Mouse (Mus musculus) megakaryocyte-erythroid progenitor cell, adult 5 weeks (primary cell): Measurements from ENCODE around the gene Gm19402. TPM values are rescaled to one million over a fixed set of nuclear protein-coding genes. Genes with fewer than 3 reads are reported as not detected.

Experiments
- polyA plus RNA-seq: library from polyadenylated mRNA; stranded (reverse); fragments of >175 nt; gene quantifications from 2 replicates; pipeline ENCODE4 v1.2.3, GENCODE M21; 2012

The Gm19402 gene
- not detected in 2 replicates for polyA plus RNA-seq

GRCm38 (mm10) chr10:77690356-77690807, at the start of gene Gm19402:
Gm19402 (minus strand) TSS chr10:77690757.

DNA sequence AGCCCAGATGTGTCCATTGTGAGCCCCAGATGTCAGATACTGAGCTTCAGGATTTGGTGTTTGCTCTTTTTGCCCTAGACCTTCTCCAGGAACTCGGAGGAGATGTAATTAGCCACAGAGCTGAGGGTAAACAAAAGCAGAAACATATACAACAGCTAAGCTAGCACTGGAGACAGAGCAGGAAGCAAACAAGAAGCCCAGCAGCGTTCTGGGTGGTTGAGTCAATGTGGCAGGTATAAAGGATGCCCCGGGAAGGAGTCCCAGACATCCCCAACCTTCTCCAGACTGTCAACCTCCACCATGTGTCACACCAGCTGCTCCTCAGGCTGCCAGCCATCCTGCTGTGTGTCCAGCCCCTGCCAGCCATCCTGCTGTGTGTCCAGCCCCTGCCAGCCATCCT, 35.6 kb upstream of the Gm19402 start, which contains the start of gene Gm10100:
Gene Gm10100, plus strand, starts transcription at position 301 of the 400 bp plus-strand sequence.

DNA sequence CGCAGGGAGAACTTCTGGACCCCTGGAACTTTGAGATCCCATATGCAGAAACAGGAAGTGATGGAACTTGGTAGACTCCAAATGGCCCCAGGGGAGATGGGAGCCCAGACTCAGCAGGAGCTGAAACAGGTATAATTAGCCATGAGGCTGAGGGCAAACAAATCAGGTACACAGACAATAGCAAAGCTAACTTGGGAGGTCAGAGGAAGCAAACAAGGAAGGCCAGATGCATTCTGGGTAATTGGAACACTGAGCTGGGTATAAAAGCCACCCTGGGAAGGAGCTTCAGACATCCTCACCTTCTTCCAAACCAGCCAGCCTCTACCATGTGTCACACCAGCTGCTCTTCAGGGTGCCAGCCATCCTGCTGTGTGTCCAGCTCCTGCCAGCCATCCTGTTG, 29.7 kb upstream of the Gm19402 start, which contains the start of gene Krtap12-1:
Gene Krtap12-1, plus strand, starts transcription at position 301 of the 400 bp plus-strand sequence.

GRCm38 (mm10) chr10:77715507-77715906, 24.9 kb upstream of the Gm19402 start, which contains the start of gene Gm10142:
Gm10142 (plus strand) TSS chr10:77715807.

DNA sequence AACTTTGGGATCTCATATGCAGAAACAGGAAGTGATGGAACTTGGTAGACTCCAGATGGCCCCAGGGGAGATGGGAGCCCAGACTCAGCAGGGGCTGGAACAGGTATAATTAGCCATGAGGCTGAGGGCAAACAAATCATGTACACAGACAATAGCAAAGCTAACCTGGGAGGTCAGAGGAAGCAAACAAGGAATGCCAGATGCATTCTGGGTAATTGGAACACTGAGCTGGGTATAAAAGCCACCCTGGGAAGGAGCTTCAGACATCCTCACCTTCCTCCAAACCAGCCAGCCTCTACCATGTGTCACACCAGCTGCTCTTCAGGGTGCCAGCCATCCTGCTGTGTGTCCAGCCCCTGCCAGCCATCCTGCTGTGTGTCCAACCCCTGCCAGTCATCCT, 20.6 kb upstream of the Gm19402 start, which contains the start of gene Gm10024:
Gene Gm10024, plus strand, starts transcription at position 301 of the 400 bp plus-strand sequence.

DNA sequence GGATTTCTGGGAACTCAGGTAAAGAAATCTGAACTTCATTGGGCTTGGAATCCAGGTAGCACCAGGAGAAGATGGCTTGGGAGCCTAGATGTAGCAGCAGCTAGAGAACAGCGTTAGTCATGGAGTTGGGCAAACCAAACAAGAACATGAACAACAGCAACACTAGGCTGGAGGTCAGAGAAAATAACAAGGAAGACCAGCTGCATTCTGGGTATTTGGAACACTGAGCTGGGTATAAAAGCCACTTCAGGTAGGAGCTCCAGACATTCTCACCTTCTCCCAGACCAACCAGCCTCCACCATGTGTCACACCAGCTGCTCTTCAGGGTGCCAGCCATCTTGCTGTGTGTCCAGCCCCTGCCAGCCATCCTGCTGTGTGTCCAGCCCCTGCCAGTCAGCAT, 15.8 kb upstream of the Gm19402 start, which contains the start of gene Gm10272:
Gene Gm10272, plus strand, starts transcription at position 301 of the 400 bp plus-strand sequence.

DNA sequence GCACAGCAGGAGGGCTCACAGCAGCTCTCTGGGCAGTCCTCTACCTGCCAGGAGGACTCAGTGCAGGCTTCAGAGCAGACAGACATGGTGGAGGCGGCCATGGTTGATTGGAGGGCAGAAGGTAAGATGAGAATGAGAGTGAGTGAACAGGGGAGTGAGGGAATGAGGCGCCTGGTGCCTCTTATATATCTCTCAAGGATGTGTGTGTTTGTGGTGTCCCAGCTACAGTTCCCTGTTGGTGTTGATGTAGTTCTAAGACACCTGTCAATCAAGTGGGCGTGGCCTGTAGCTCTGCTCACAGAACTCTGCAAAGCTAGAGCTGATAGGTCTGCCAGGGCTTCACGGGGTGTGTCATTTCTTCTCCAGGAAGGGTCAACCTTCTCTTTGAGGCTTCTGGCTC, 6.6 kb upstream of the Gm19402 start, which contains the start of gene Gm9508:
Gene Gm9508, minus strand, starts transcription at position 101 of the 400 bp plus-strand sequence.

GRCm38 (mm10) chr10:77685895-77686664, 4.5 kb downstream of the Gm19402 start, which contains the start of gene Tspear:
Tspear (plus strand) TSS chr10:77686569.

Other genes starting within 250 kb of the Gm19402 start
- gene Fam207a, start 175.0 kb downstream of the Gm19402 start, polyA plus RNA-seq: 75.0 and 77.7 TPM in 2 replicates
- 23.7 and 24.8 TPM in 2 replicates for gene Itgb2, start 160.5 kb downstream of the Gm19402 start, polyA plus RNA-seq
- gene Pttg1ip, start 109.0 kb downstream of the Gm19402 start, polyA plus RNA-seq: 119 and 164 TPM in 2 replicates
- gene Sumo3, start 84.7 kb downstream of the Gm19402 start, polyA plus RNA-seq: 207 and 270 TPM in 2 replicates
- 2.6 TPM in 1 of 2 replicates, not detected in the other for gene Gm49325, start 84.6 kb downstream of the Gm19402 start, polyA plus RNA-seq
- 43.2 and 45.3 TPM in 2 replicates for gene Ube2g2, start 68.5 kb downstream of the Gm19402 start, polyA plus RNA-seq
- 0.16 and 0.70 TPM in 2 replicates for gene Tspear, start 4.2 kb downstream of the Gm19402 start, polyA plus RNA-seq
- gene Gm9508, start 6.5 kb upstream of the Gm19402 start, polyA plus RNA-seq: 0.09 TPM in 1 of 2 replicates, not detected in the other
- gene Gm10272, start 15.9 kb upstream of the Gm19402 start, polyA plus RNA-seq: not detected in 2 replicates
- not detected in 2 replicates for gene Gm10024, start 20.7 kb upstream of the Gm19402 start, polyA plus RNA-seq
- gene Gm10142, start 25.1 kb upstream of the Gm19402 start, polyA plus RNA-seq: not detected in 2 replicates
- not detected in 2 replicates for gene Krtap12-1, start 29.8 kb upstream of the Gm19402 start, polyA plus RNA-seq
- gene Gm10100, start 35.7 kb upstream of the Gm19402 start, polyA plus RNA-seq: not detected in 2 replicates
- not detected in 2 replicates for gene Gm18596, start 51.9 kb upstream of the Gm19402 start, polyA plus RNA-seq
- gene Gm9736, start 60.6 kb upstream of the Gm19402 start, polyA plus RNA-seq: not detected in 2 replicates
- not detected in 2 replicates for gene Gm3233, start 68.9 kb upstream of the Gm19402 start, polyA plus RNA-seq
- gene Gm3238, start 80.6 kb upstream of the Gm19402 start, polyA plus RNA-seq: not detected in 2 replicates
- gene Gm7138, start 86.2 kb upstream of the Gm19402 start, polyA plus RNA-seq: not detected in 2 replicates
- not detected in 2 replicates for gene Gm3250, start 91.8 kb upstream of the Gm19402 start, polyA plus RNA-seq
- not detected in 2 replicates for gene Gm7137, start 97.4 kb upstream of the Gm19402 start, polyA plus RNA-seq
- gene Gm9639, start 104.3 kb upstream of the Gm19402 start, polyA plus RNA-seq: not detected in 2 replicates
- not detected in 2 replicates for gene Gm19668, start 108.4 kb upstream of the Gm19402 start, polyA plus RNA-seq
- gene Gm9507, start 121.1 kb upstream of the Gm19402 start, polyA plus RNA-seq: not detected in 2 replicates
- gene Gm2696, start 123.9 kb upstream of the Gm19402 start, polyA plus RNA-seq: not detected in 2 replicates
- not detected in 2 replicates for gene Krtap10-4, start 136.3 kb upstream of the Gm19402 start, polyA plus RNA-seq
- not detected in 2 replicates for gene Krtap10-10, start 145.2 kb upstream of the Gm19402 start, polyA plus RNA-seq
- gene Gm36176, start 156.0 kb upstream of the Gm19402 start, polyA plus RNA-seq: not detected in 2 replicates
- 0.12 TPM in 1 of 2 replicates, not detected in the other for gene Gm10318, start 162.1 kb upstream of the Gm19402 start, polyA plus RNA-seq
- gene Gm3285, start 171.2 kb upstream of the Gm19402 start, polyA plus RNA-seq: not detected in 2 replicates
- 0.07 and 0.10 TPM in 2 replicates for gene Lrrc3, start 211.8 kb upstream of the Gm19402 start, polyA plus RNA-seq